Mouse (Mus musculus): Measurements from ENCODE around the gene Adra2c. TPM values are rescaled to one million over a fixed set of nuclear protein-coding genes. Genes with fewer than 3 reads are reported as not detected.

The Adra2c gene
- polyA plus RNA-seq, 1 experiment = not detected

DNA sequence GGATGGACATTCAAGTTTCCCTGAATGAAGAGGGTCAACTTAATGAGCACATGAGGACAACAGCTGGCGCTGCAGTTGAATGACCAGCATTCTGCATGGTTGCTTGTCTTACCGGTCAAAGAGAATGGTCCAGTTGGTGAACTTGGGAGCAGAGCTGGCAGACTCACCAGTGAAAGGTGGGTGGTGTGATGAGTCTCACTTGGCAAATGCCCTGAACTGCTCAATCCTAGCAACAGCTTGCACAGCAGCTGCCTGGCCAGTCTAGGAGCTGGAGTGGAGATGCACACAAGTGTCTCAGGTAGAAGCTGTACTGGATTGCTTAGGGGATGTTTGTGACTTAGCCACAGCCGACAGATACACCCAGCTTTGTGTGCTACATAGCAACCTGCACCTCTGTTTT lies 26.1 kb downstream of the Adra2c start:
- H3K4me1 ChIP-seq (ENCODE audit: control insufficient read depth) = no peaks in the 10 kb centered on the region
- no peaks in the 10 kb centered on the region for H3K27me3 ChIP-seq (ENCODE audit: control insufficient read depth)
- no peak overlapping the region for H3K4me3 ChIP-seq (replicated peaks)
- no peak for TF ChIP-seq TAL1 (IDR thresholded peaks at IDR 0.05; ENCODE audit: low read length)
- TF ChIP-seq GATA1 (IDR thresholded peaks at IDR 0.05; ENCODE audit: low read length) = no peak
- H3K9me3 ChIP-seq (ENCODE audit: control insufficient read depth, low read length) = no peaks in the 10 kb centered on the region
- no peaks in the 10 kb centered on the region for H3K36me3 ChIP-seq (ENCODE audit: control insufficient read depth)

DNA sequence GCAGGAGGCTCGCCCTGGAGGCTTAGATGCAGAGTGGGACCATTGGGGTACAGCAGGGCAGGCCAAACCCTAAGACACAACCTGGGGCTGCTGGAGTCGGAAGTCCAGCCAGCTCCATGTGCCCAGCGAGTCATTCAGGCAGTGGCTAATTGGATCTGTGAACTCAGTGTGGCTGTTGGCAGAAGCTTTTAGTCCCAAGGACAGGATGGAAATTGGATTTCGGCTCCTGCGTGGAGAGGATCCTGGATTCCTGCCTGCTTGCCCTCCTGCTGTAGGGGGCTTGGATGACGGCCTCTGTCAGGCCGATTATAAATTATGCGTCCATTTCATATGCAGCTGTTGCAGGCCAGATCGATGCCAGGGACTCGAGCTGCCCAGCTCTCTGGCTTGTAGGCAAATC lies 27.2 kb downstream of the Adra2c start:
- H3K36me3 ChIP-seq (ENCODE audit: control insufficient read depth) = no peaks in the 10 kb centered on the region
- no peaks in the 10 kb centered on the region for H3K9me3 ChIP-seq (ENCODE audit: control insufficient read depth, low read length)
- H3K4me1 ChIP-seq (ENCODE audit: control insufficient read depth) = no peaks in the 10 kb centered on the region
- no peak overlapping the region for H3K4me3 ChIP-seq (replicated peaks)
- no peak for TF ChIP-seq TAL1 (IDR thresholded peaks at IDR 0.05; ENCODE audit: low read length)
- H3K27me3 ChIP-seq (ENCODE audit: control insufficient read depth) = no peaks in the 10 kb centered on the region

- no peaks in the 10 kb centered on the region for H3K27me3 ChIP-seq (ENCODE audit: control insufficient read depth)
- H3K9me3 ChIP-seq (ENCODE audit: control insufficient read depth, low read length) = no peaks in the 10 kb centered on the region
- TF ChIP-seq TAL1 (IDR thresholded peaks at IDR 0.05; ENCODE audit: low read length) (no peak), GATA1 (IDR thresholded peaks at IDR 0.05; ENCODE audit: low read length) (no peak)
- H3K4me1 ChIP-seq (ENCODE audit: control insufficient read depth) = no peaks in the 10 kb centered on the region
- H3K4me3 ChIP-seq (replicated peaks) = no peak overlapping the region
- H3K36me3 ChIP-seq (ENCODE audit: control insufficient read depth) = no peaks in the 10 kb centered on the region
These were observed 28.6 kb downstream of the Adra2c start for GRCm38 (mm10) chr5:35306692-35307091.

DNA sequence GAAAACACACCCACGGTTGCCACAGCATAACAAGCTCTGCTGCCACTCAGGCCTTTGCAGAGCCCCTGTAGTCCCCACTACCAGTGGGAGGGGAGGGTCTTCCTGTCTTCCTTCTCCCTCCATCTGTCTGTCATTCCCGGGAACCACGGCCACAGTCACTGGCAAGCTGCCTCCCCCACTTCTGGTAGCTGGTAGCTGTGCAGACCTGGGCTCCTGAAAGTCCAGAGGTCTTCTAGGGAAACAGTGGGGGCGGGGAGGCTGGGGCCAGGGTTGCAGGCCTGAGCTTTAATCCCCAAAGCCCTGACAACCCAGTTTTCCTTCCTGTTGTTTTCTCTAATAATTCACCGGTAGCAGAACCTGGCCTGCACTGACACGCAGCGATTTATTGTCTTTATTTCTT lies 31.7 kb downstream of the Adra2c start:
- peaks cover 14% of the 10 kb centered on the region for H3K27me3 ChIP-seq (ENCODE audit: control insufficient read depth)
- no peaks in the 10 kb centered on the region for H3K9me3 ChIP-seq (ENCODE audit: control insufficient read depth, low read length)
- TF ChIP-seq GATA1 (IDR thresholded peaks at IDR 0.05; ENCODE audit: low read length) = no peak
- no peak for TF ChIP-seq TAL1 (IDR thresholded peaks at IDR 0.05; ENCODE audit: low read length)
- no peaks in the 10 kb centered on the region for H3K36me3 ChIP-seq (ENCODE audit: control insufficient read depth)
- H3K4me1 ChIP-seq (ENCODE audit: control insufficient read depth) = no peaks in the 10 kb centered on the region
- H3K4me3 ChIP-seq (replicated peaks) = no peak overlapping the region

DNA sequence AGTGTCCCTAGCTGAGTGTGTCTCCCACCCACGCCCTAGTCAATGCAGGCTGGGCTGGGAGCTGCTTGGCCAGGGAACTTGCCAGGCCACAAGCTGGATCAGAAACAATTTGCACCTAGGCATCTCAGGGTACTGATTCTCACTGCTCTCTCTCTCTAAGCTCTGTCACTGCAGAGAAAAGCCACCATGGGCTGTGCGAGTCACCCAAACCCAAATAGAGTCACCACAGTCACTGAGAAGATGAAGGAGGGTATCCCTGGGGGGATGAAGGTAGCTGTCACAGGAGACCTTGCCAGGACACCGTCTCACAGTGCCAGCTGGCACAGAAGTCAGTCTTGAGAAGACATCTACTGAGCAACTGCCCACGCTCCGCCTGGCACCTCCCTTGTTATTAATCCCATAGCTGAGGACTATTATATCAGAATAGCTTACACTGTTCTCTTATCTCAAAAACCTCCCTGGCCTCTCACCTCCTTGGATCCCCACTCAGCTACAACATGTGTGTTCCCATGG lies 33.7 kb downstream of the Adra2c start:
- Histone ChIP-seq H3K4me3 (replicated peaks) (no peak overlapping the region), H3K27me3 (ENCODE audit: control insufficient read depth) (peaks cover 14% of the 10 kb centered on the region), H3K9me3 (ENCODE audit: control insufficient read depth, low read length) (no peaks in the 10 kb centered on the region), H3K36me3 (ENCODE audit: control insufficient read depth) (no peaks in the 10 kb centered on the region), H3K4me1 (ENCODE audit: control insufficient read depth) (no peaks in the 10 kb centered on the region)
- TF ChIP-seq TAL1 (IDR thresholded peaks at IDR 0.05; ENCODE audit: low read length) (no peak), GATA1 (IDR thresholded peaks at IDR 0.05; ENCODE audit: low read length) (no peak)

GRCm38 (mm10) chr5:35313231-35313821 lies 35.2 kb downstream of the Adra2c start:
- peaks cover 14% of the 10 kb centered on the region for H3K27me3 ChIP-seq (ENCODE audit: control insufficient read depth)

GRCm38 (mm10) chr5:35313826-35314586 lies 35.9 kb downstream of the Adra2c start:
- H3K27me3 ChIP-seq (ENCODE audit: control insufficient read depth) = peaks cover 14% of the 10 kb centered on the region
- TF ChIP-seq TAL1 (IDR thresholded peaks at IDR 0.05; ENCODE audit: low read length) (no peak), GATA1 (IDR thresholded peaks at IDR 0.05; ENCODE audit: low read length) (no peak)
- H3K4me3 ChIP-seq (replicated peaks) = no peak overlapping the region
- H3K36me3 ChIP-seq (ENCODE audit: control insufficient read depth) = no peaks in the 10 kb centered on the region
- no peaks in the 10 kb centered on the region for H3K9me3 ChIP-seq (ENCODE audit: control insufficient read depth, low read length)
- H3K4me1 ChIP-seq (ENCODE audit: control insufficient read depth) = no peaks in the 10 kb centered on the region

More at GRCm38 (mm10) chr5:35313231-35313821, 35.2 kb downstream of the Adra2c start:
- Histone ChIP-seq H3K9me3 (ENCODE audit: control insufficient read depth, low read length) (no peaks in the 10 kb centered on the region), H3K36me3 (ENCODE audit: control insufficient read depth) (no peaks in the 10 kb centered on the region), H3K4me3 (replicated peaks) (no peak overlapping the region), H3K4me1 (ENCODE audit: control insufficient read depth) (no peaks in the 10 kb centered on the region)
- TF ChIP-seq TAL1 (IDR thresholded peaks at IDR 0.05; ENCODE audit: low read length) = no peak

DNA sequence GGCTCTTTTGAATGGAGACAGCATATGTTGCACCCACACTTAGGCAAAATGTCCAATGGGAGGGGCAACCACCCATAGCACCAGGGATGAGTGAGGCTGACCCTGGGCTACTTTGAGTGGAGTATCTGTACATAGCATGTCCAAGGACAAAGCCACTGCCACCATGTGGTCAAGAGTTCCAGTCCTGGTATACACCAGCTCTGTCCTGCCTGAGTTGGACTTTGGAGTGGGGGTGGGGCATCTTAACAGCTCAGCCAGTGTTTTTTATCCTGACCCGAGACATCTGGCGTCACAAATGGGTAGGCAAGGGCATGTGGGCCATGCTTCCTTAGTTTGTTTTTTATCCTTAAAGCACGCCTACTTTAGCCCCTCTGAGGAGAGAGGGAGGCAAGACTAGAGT lies 36.5 kb downstream of the Adra2c start:
- Histone ChIP-seq H3K4me3 (replicated peaks) (no peak overlapping the region), H3K9me3 (ENCODE audit: control insufficient read depth, low read length) (no peaks in the 10 kb centered on the region), H3K27me3 (ENCODE audit: control insufficient read depth) (peaks cover 14% of the 10 kb centered on the region), H3K36me3 (ENCODE audit: control insufficient read depth) (no peaks in the 10 kb centered on the region), H3K4me1 (ENCODE audit: control insufficient read depth) (no peaks in the 10 kb centered on the region)
- TF ChIP-seq TAL1 (IDR thresholded peaks at IDR 0.05; ENCODE audit: low read length) (no peak), GATA1 (IDR thresholded peaks at IDR 0.05; ENCODE audit: low read length) (no peak)

DNA sequence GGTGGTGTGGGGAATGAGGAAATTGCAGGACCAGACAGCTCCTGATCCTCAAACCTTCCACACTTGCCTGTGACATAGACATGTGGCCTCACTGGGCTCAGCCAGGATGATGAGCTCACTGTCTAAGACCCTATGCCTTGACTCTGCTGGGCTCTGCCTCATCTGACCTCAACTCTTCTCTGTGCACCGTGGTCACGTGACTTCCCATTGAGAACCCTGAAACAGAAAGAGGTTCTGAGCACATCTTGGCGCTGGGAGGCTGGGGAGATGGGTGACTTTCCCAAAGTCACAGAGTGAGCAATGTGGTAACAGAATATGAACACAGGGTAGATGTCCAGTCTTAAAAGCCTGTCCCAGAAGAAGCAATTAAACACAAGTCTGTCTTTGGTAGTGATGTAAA lies 37.1 kb downstream of the Adra2c start:
- no peak overlapping the region for H3K4me3 ChIP-seq (replicated peaks)
- TF ChIP-seq GATA1 (IDR thresholded peaks at IDR 0.05; ENCODE audit: low read length) = no peak
- peaks cover 14% of the 10 kb centered on the region for H3K27me3 ChIP-seq (ENCODE audit: control insufficient read depth)
- H3K9me3 ChIP-seq (ENCODE audit: control insufficient read depth, low read length) = no peaks in the 10 kb centered on the region
- no peaks in the 10 kb centered on the region for H3K36me3 ChIP-seq (ENCODE audit: control insufficient read depth)
- no peaks in the 10 kb centered on the region for H3K4me1 ChIP-seq (ENCODE audit: control insufficient read depth)

All from erythroblast, embryonic 14.5 days (primary cell).